Mouse (Mus musculus): ENCODE data around the gene Gm20388. TPM values are rescaled to one million over a fixed set of nuclear protein-coding genes. Genes with fewer than 3 reads are reported as not detected.

Gm20388 gene
- polyA plus RNA-seq, 1 experiment: 49.7 TPM

DNA sequence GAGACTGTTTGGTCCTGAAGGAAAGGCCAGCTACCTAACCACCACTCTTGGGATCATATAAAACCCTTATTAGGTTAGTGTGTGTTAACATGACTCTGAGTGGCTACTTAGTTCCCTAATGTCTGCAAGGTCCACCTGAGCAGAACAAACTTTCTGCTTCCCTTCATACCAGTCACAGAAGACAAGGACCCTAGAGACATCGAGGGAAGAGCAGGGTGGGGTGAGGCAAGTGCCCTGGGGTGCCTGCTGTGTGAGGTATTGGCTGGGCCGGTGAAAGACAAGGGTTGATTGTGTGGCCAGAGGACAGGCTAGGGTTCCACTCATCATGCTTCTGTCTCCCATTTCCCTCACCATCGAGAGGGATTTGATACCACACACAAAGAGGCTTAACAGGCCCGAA, 847.4 kb downstream of the Gm20388 start:
- WGBS: 71% methylated on average over 4 of the region's 4 CpGs
- Histone ChIP-seq H3K27ac (ENCODE audit: insufficient read depth, low read depth, low read length) (no peak overlapping the region), H3K4me1 (ENCODE audit: control insufficient read depth, insufficient read depth, low read length) (peaks cover 14% of the 10 kb centered on the region), H3K4me3 (ENCODE audit: insufficient read depth, low read depth, low read length) (no peak overlapping the region), H3K27me3 (replicated peaks; ENCODE audit: control insufficient read depth, insufficient read depth, low read length) (no peaks in the 10 kb centered on the region), H3K36me3 (ENCODE audit: control insufficient read depth, insufficient read depth, low read length) (no peaks in the 10 kb centered on the region)
- no peak for DNase-seq
- no peak for TF ChIP-seq POLR2A (IDR thresholded peaks at IDR 0.05; ENCODE audit: low read depth, low read length)
- TF ChIP-seq CTCF (conservative IDR thresholded peaks at IDR 0.05; ENCODE audit: insufficient read depth, insufficient read length, low read depth, low read length): no peak

DNA sequence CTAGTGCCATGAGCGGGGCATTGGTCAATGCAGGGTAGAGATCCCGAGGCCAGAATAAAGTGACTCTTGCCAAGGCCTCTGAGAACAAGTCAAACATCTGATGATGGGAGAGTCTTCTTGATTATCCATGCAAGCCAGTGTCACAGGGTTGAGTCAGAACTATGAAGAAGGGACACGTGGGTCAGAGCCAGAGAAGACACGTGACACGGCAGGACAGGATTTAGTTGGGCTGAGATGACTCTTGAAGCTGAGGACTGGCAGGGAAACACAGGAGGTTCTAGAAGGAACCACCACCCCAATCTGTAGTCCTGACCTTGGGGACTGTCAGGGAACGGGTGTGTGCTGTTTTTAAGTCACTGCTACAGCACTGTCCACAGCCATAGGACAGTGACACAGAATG, 849.2 kb downstream of the Gm20388 start:
- no peaks in the 10 kb centered on the region for H3K36me3 ChIP-seq (ENCODE audit: control insufficient read depth, insufficient read depth, low read length)
- H3K27me3 ChIP-seq (replicated peaks; ENCODE audit: control insufficient read depth, insufficient read depth, low read length): no peaks in the 10 kb centered on the region
- TF ChIP-seq CTCF (conservative IDR thresholded peaks at IDR 0.05; ENCODE audit: insufficient read depth, insufficient read length, low read depth, low read length) (no peak), POLR2A (IDR thresholded peaks at IDR 0.05; ENCODE audit: low read depth, low read length) (no peak)
- 82% methylated on average over 6 of the region's 6 CpGs for WGBS
- peaks cover 11% of the 10 kb centered on the region for H3K4me1 ChIP-seq (ENCODE audit: control insufficient read depth, insufficient read depth, low read length)
- H3K27ac ChIP-seq (ENCODE audit: insufficient read depth, low read depth, low read length): no peak overlapping the region
- no peak overlapping the region for H3K4me3 ChIP-seq (ENCODE audit: insufficient read depth, low read depth, low read length)
- no peak for DNase-seq

DNA sequence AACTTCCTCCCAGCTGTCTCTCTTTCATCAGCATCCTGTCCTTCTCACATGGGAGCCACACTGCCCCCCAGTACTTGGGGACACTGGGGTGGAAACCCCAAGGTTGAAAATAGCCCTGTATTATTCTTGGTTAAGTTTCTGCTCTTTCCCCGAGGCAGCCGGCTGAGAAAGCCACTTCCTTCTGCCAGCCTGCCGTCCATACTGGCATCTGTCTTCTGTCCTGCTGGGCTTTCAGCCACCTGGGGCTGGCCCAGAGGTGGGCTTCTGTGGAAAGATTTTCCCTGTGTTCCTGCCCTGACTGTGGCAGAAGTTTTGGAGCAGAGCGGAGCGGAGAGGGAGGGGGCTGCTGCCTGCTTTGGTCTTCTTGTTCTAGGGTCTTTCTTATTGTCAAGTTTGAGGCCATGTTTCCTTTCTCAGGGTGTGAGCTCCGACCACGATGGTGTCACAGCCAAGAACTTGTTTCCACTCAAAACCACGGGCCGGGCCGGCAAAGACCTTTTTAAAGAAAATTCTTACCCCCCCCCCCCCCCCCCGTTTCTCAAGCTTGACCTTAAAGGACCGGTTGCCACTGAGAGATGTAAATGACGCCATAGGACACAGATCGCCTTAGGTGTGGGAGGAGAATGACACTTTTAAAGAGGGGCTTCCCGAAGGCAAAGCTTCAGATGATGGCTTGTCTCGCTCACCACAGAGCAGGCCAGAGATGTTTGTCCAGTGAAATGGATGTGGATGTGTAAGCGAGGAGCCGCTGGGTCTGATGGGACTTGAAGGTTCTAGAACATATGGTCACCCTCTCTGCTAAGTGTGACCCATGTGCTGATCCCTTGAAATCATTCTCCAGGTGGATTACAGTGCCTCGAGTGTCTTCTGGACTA, 849.9 kb downstream of the Gm20388 start:
- TF ChIP-seq POLR2A (IDR thresholded peaks at IDR 0.05; ENCODE audit: low read depth, low read length) (no peak), CTCF (conservative IDR thresholded peaks at IDR 0.05; ENCODE audit: insufficient read depth, insufficient read length, low read depth, low read length) (no peak)
- Histone ChIP-seq H3K27me3 (replicated peaks; ENCODE audit: control insufficient read depth, insufficient read depth, low read length) (no peaks in the 10 kb centered on the region), H3K4me1 (ENCODE audit: control insufficient read depth, insufficient read depth, low read length) (peaks cover 7% of the 10 kb centered on the region), H3K27ac (ENCODE audit: insufficient read depth, low read depth, low read length) (no peak overlapping the region), H3K4me3 (ENCODE audit: insufficient read depth, low read depth, low read length) (no peak overlapping the region), H3K36me3 (ENCODE audit: control insufficient read depth, insufficient read depth, low read length) (no peaks in the 10 kb centered on the region)
- WGBS: 78% methylated on average over 19 of the region's 19 CpGs
- DNase-seq: no peak

DNA sequence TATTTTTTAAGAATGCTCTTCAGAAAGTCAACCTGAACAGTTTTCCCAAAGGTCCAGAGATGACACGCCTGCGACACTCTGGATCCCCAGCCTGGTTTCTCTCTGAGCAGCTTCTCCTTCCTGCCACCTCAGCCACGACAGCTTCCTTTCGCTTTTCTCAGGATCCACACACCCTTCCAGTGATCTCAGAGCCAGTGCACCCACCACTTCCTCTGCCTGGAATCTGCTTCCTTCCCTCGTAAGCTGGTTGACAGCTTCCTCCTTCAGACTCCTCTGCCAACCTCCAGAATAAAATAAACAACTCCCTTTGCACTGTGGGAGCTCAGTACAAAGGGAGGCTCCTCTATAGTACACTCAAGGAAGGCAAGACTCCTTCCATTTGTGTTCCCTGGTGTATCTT, 852.6 kb downstream of the Gm20388 start:
- no peaks in the 10 kb centered on the region for H3K4me1 ChIP-seq (ENCODE audit: control insufficient read depth, insufficient read depth, low read length)
- no peaks in the 10 kb centered on the region for H3K36me3 ChIP-seq (ENCODE audit: control insufficient read depth, insufficient read depth, low read length)
- TF ChIP-seq CTCF (conservative IDR thresholded peaks at IDR 0.05; ENCODE audit: insufficient read depth, insufficient read length, low read depth, low read length) (no peak), POLR2A (IDR thresholded peaks at IDR 0.05; ENCODE audit: low read depth, low read length) (no peak)
- peak; percentile 49 for DNase-seq
- 71% methylated on average over 5 of the region's 5 CpGs for WGBS
- H3K4me3 ChIP-seq (ENCODE audit: insufficient read depth, low read depth, low read length): no peak overlapping the region
- no peaks in the 10 kb centered on the region for H3K27me3 ChIP-seq (replicated peaks; ENCODE audit: control insufficient read depth, insufficient read depth, low read length)
- no peak overlapping the region for H3K27ac ChIP-seq (ENCODE audit: insufficient read depth, low read depth, low read length)

DNA sequence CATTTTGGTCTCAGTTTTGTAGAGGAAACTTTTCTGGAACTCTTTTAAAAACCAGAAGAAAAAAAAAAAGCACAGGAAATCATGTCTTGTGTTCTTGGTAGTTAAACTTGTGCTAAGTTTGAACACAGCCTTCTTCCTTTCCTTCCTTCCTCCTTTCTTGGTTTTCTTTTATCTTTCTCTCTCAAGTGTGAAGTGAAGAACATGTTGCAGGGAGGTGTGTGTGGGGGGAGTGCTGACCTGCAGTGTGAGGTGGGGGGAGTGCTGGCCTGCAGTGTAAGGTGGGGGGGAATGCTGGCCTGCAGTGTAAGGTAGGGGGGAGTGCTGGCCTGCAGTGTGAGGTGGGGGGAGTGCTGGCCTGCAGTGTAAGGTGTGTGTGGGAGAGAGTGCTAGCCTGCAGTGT, 854.0 kb downstream of the Gm20388 start:
- H3K4me3 ChIP-seq (ENCODE audit: insufficient read depth, low read depth, low read length): no peak overlapping the region
- no peak for TF ChIP-seq CTCF (conservative IDR thresholded peaks at IDR 0.05; ENCODE audit: insufficient read depth, insufficient read length, low read depth, low read length)
- TF ChIP-seq POLR2A (IDR thresholded peaks at IDR 0.05; ENCODE audit: low read depth, low read length): no peak
- H3K27ac ChIP-seq (ENCODE audit: insufficient read depth, low read depth, low read length): no peak overlapping the region
- DNase-seq: no peak
- H3K27me3 ChIP-seq (replicated peaks; ENCODE audit: control insufficient read depth, insufficient read depth, low read length): no peaks in the 10 kb centered on the region
- H3K4me1 ChIP-seq (ENCODE audit: control insufficient read depth, insufficient read depth, low read length): no peaks in the 10 kb centered on the region
- no peaks in the 10 kb centered on the region for H3K36me3 ChIP-seq (ENCODE audit: control insufficient read depth, insufficient read depth, low read length)

DNA sequence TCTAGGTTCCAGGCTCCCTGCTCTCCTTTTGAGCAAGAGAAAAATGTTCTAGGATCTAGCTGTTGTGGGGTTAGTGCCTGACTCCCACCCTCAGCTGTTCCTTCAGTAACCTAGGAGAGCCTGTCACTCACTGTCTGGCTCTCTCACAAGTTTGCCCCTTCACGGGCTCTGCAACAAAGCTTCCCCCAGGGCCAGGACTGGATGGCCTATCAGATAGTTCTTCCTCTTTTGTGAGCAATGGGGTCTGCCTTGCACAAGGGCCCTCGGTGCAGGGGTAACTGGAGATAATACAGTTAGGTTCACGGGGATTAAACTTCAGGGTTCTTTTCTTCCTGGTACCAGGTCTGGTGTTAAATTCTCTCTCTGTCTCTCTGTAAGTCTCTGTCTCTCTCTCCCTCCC, 856.0 kb downstream of the Gm20388 start:
- H3K27me3 ChIP-seq (replicated peaks; ENCODE audit: control insufficient read depth, insufficient read depth, low read length): no peaks in the 10 kb centered on the region
- no peaks in the 10 kb centered on the region for H3K4me1 ChIP-seq (ENCODE audit: control insufficient read depth, insufficient read depth, low read length)
- no peak overlapping the region for H3K27ac ChIP-seq (ENCODE audit: insufficient read depth, low read depth, low read length)
- TF ChIP-seq CTCF (conservative IDR thresholded peaks at IDR 0.05; ENCODE audit: insufficient read depth, insufficient read length, low read depth, low read length): no peak
- no peak for TF ChIP-seq POLR2A (IDR thresholded peaks at IDR 0.05; ENCODE audit: low read depth, low read length)
- no peaks in the 10 kb centered on the region for H3K36me3 ChIP-seq (ENCODE audit: control insufficient read depth, insufficient read depth, low read length)
- WGBS: 72% methylated on average over 3 of the region's 3 CpGs
- no peak for DNase-seq
- no peak overlapping the region for H3K4me3 ChIP-seq (ENCODE audit: insufficient read depth, low read depth, low read length)

DNA sequence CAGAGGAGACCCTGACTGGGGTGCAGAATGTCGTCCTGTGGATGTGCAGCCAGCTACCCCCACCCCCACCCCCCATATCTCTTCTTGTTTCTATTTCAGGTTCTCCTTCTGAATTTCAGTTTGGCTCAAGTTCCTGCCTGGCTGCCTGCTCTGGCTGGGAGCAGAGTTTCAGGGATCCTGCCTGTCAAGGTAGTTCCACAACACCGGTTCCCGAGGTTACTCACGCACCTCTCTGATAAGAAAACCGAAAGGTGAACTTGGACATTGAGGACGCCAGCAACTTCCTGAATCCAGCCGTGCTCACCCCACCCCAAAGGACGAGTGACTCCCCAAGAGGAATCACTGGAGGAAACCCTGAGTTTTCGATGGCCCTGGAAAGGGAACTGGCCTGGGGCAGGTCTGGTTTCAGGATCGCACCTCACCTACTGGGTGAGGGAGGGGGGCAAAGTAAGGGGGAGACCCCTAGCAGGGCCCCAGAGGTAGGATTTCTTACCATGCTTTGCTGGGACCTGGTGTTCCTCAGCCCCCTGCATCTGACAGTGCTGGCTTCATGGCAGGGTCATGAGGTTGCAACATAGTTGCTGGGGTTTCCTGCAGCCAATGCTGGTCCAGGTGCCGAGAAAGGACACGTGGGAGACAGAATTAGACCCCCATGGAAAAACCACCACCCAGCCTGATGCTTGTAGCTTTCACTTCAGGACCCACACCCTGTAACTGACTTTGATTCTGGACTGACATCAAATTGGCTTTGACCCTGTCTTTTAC, 858.0 kb downstream of the Gm20388 start:
- Histone ChIP-seq H3K27me3 (replicated peaks; ENCODE audit: control insufficient read depth, insufficient read depth, low read length) (no peaks in the 10 kb centered on the region), H3K36me3 (ENCODE audit: control insufficient read depth, insufficient read depth, low read length) (no peaks in the 10 kb centered on the region), H3K4me3 (ENCODE audit: insufficient read depth, low read depth, low read length) (no peak overlapping the region), H3K27ac (ENCODE audit: insufficient read depth, low read depth, low read length) (no peak overlapping the region), H3K4me1 (ENCODE audit: control insufficient read depth, insufficient read depth, low read length) (no peaks in the 10 kb centered on the region)
- TF ChIP-seq POLR2A (IDR thresholded peaks at IDR 0.05; ENCODE audit: low read depth, low read length) (no peak), CTCF (conservative IDR thresholded peaks at IDR 0.05; ENCODE audit: insufficient read depth, insufficient read length, low read depth, low read length) (no peak)
- WGBS: 55% methylated on average over 12 of the region's 12 CpGs
- DNase-seq: no peak

All from kidney, adult 2 months (tissue).